Mouse (Mus musculus): ENCODE results near the gene Cdadc1. TPM values are rescaled to one million over a fixed set of nuclear protein-coding genes. Genes with fewer than 3 reads are reported as not detected.

Gene Cdadc1
- total RNA-seq, 2 experiments from 2014 or later = 27.3 to 29.5 TPM

DNA sequence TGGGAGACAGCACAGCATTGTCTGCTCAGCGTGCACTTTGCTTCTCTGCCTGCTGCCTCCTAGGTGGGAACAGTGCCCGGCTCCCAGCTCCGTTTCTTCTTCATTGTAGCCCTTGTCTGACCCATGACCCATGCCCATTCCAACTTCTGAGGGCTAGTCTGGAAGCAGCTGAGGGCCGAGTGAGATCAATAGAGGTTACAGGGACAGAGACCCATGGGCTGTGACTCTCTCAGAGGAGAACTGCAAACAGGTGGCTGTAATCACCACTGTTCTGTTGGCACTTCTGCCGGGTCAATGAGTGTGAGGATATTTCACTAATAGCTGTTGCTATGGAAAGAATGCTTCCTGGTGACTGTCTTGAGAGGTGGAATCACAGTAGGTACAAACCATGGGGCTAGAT lies 50.2 kb downstream of the Cdadc1 start:
- DNase-seq (ENCODE audit: low spot score in 2 of 2) = no peak

GRCm38 (mm10) chr14:59546162-59546880 lies 51.4 kb downstream of the Cdadc1 start:
- no peak for DNase-seq (ENCODE audit: low spot score in 2 of 2)

DNA sequence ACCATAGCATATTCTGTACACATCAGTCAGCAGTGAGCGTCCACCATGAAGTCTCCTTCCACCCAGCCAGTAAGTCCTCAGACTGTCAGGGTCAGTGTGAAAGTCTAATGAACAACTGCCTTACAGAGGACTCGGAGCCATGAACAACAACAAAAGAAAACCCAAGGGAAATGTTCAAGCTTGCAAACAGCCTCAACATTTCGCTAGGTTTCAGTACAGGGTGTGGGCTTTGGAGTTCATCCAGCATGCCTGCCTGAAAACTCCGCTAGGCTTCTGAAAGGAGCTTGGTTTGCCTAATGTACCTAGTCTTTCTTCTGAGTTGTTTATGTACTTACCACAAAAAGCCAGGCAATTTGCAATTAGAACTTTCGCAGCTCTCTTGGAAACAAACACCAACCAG lies 53.8 kb downstream of the Cdadc1 start:
- DNase-seq (ENCODE audit: low spot score in 2 of 2) = no peak

DNA sequence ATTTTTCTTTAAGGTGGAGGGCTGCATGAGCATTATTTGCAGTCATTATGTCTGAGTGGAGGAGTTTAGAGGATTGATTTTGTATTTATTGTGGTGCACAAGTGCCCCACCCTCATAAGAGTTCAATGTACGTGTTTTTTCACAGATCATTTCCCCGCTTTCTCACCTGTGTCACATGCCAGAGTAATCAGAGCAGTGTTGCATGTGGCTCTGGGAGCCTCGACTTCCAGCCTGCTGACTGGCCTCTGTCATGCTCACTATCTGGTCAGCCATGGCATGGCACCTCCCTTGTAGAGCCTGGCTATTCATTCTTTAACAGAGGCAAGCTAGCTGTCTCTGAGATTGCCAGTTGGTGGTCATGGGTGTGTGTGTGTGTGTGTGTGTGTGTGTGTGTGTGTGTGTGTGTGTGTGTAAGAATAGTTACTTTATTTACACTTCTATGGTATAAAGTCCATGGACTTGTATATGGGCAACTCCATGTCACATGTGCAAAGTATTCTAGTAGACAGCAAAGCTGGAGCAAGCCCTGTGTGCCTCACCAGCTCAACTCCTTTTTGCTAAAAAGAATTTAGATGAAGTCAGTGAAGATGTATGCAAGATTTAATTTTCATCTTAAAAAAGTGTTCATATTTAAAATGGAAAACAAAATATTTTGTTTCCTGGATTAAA lies 54.5 kb downstream of the Cdadc1 start:
- no peak for DNase-seq (ENCODE audit: low spot score in 2 of 2)

DNA sequence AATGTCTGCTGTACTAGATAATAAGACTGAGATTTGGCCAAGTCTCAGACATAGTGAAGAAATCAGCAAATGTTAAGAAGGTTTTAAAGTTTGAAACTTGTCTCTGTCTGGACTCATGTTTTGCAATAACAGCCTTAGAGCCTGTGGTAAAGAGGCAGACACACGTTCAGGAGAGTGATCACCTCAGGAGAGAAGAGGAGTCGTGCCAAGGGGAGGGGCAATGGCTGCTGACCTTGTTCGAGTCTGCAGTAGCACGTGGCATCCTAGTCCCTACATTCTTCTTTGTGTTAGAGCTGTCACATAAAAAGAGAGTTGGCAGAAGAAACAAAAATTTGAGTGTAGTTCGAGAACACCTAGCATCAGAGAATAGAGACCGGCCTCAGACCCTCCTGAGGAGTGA lies 57.0 kb downstream of the Cdadc1 start:
- DNase-seq (ENCODE audit: low spot score in 2 of 2) = no peak

- no peak for DNase-seq (ENCODE audit: low spot score in 2 of 2)
Measured at GRCm38 (mm10) chr14:59540230-59540629, 57.5 kb downstream of the Cdadc1 start.

- no peak for DNase-seq (ENCODE audit: low spot score in 2 of 2)
Measured at GRCm38 (mm10) chr14:59537829-59538432, 59.8 kb downstream of the Cdadc1 start.

GRCm38 (mm10) chr14:59533908-59534307 lies 63.9 kb downstream of the Cdadc1 start:
- DNase-seq (ENCODE audit: low spot score in 2 of 2) = no peak

- DNase-seq (ENCODE audit: low spot score in 2 of 2) = no peak
Measured at GRCm38 (mm10) chr14:59532986-59533385, 64.8 kb downstream of the Cdadc1 start.

DNA sequence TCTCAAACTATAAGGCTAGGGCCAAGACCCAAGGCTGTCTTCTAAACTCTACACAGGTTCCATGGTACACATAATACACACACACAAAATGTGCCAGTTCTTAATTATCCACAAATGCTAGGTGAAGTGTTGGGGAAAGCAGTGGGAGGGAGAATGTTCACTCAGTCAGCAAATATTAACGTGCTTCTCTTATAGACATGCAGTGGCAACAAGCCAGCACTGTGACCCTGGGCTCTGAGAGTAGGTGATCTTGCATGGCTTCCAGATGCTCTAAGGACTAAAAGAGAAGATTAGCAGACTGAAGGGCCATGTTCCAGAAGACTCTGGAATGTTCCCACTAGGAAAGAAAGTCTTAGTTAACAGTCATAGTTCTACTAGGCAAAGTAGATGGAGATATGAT lies 67.0 kb downstream of the Cdadc1 start:
- no peak for DNase-seq (ENCODE audit: low spot score in 2 of 2)

DNA sequence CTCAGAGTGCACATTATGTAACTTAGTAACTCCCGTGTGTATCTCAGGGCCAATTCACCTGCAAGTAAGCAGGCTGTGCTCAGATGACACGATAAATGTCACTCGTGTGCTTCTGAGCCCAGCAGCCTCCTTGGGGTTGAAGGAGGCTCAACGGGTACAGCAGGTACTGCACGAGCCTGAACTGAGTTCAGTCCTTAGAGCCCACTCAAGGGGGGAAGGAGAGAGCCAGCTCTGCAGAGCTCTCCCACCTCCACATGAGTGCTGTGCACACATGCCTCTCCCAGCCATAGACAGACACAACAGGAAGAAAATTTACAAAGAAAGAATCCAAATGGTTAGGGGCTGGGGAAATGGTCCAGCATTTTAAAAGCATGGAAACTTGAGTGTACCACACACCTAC lies 71.9 kb downstream of the Cdadc1 start:
- no peak for DNase-seq (ENCODE audit: low spot score in 2 of 2)

- no peak for DNase-seq (ENCODE audit: low spot score in 2 of 2)
Measured at GRCm38 (mm10) chr14:59513922-59514444, 83.8 kb downstream of the Cdadc1 start.

Other genes starting within 250 kb of the Cdadc1 start
- gene Phf11d, start 232.5 kb downstream of the Cdadc1 start, total RNA-seq (2021) = 1 to 10 TPM; 2.3 to 2.4 TPM
- 1 to 10 TPM in 1 of 2 experiments, under 1 TPM in 1; 0.67 to 1.0 TPM for gene Phf11c, start 202.6 kb downstream of the Cdadc1 start, total RNA-seq (2021)
- 1 to 10 TPM; 8.2 to 8.5 TPM for gene Setdb2, start 157.1 kb downstream of the Cdadc1 start, total RNA-seq (2021)
- gene Cab39l, start 157.0 kb downstream of the Cdadc1 start, total RNA-seq (2021) = 10 to 100 TPM; 18.7 to 19.9 TPM
- 10 to 100 TPM; 72.4 to 88.9 TPM for gene Shisa2, start 27.3 kb upstream of the Cdadc1 start, total RNA-seq (2021)